8 mouse cellular contexts compared by ENCODE assay signal in genomic region chr2:92376300-92376699, GRCm38 (mm10). TPM values are rescaled to one million over a fixed set of nuclear protein-coding genes. Genes with fewer than 3 reads are reported as not detected.
DNase-seq lines count a peak whose midpoint lies in the region; ATAC-seq and TF ChIP-seq lines count a peak whose summit lies in the region.

No protein-coding gene starts in this region.

- peak overlapping the region; percentile 69; the same call in 1 of the 2 replicates for H3K9ac ChIP-seq in kidney, embryonic 16.5 days (replicated peaks; ENCODE audit: low read length)
- peak overlapping the region; percentile 90; the same call in 1 of the 2 replicates for H3K9ac ChIP-seq in hindbrain, embryonic 14.5 days
- H3K9ac ChIP-seq in midbrain, embryonic 14.5 days (replicated peaks; ENCODE audit: low read length): no peak overlapping the region

- peak overlapping the region; percentile 90 for H3K4me2 ChIP-seq in kidney, embryonic 16.5 days (replicated peaks; ENCODE audit: low read depth, low read length)
- H3K4me2 ChIP-seq in hindbrain, embryonic 14.5 days (replicated peaks): peak overlapping the region; percentile 73
- H3K4me2 ChIP-seq in midbrain, embryonic 14.5 days (ENCODE audit: low read length): peak overlapping the region; percentile 93

- TF ChIP-seq POLR2A in cortical plate, adult 2 months (IDR thresholded peaks at IDR 0.05; ENCODE audit: extremely low read depth, insufficient read depth, low read length): no peak

- H3K27ac ChIP-seq in kidney, embryonic 16.5 days (ENCODE audit: low read length): no peak overlapping the region
- no peak overlapping the region for H3K27ac ChIP-seq in cortical plate, adult 2 months (ENCODE audit: insufficient read depth, low read length)
- no peak overlapping the region for H3K27ac ChIP-seq in hindbrain, embryonic 14.5 days
- H3K27ac ChIP-seq in midbrain, embryonic 14.5 days (replicated peaks; ENCODE audit: low read depth, low read length): no peak overlapping the region

- intact Hi-C loops in left cerebral cortex, postnatal 36 days (cut with DNase I): no loop called here

- TF ChIP-seq CTCF in cortical plate, adult 2 months (IDR thresholded peaks at IDR 0.05; ENCODE audit: extremely low read depth, insufficient read depth, low read length): no peak

- H3K9me3 ChIP-seq in kidney, embryonic 16.5 days (ENCODE audit: low read length): no peaks in the 10 kb centered on the region
- H3K9me3 ChIP-seq in hindbrain, embryonic 14.5 days (ENCODE audit: control insufficient read depth, low read length): no peaks in the 10 kb centered on the region
- H3K9me3 ChIP-seq in midbrain, embryonic 14.5 days (ENCODE audit: control insufficient read depth, low read length): no peaks in the 10 kb centered on the region

- no peaks in the 10 kb centered on the region for H3K27me3 ChIP-seq in kidney, embryonic 16.5 days (ENCODE audit: insufficient read depth, low read length)
- peaks cover 2% of the 10 kb centered on the region for H3K27me3 ChIP-seq in hindbrain, embryonic 14.5 days (ENCODE audit: control insufficient read depth, insufficient read depth, low read length)
- peaks cover 2% of the 10 kb centered on the region; the same call in 1 of the 2 replicates for H3K27me3 ChIP-seq in midbrain, embryonic 14.5 days (ENCODE audit: control insufficient read depth, insufficient read depth, low read length)

- no peak for DNase-seq in kidney, postnatal 14 days
- DNase-seq in hindbrain, embryonic 14.5 days (ENCODE audit: low spot score): no peak
- no peak for DNase-seq in midbrain, embryonic 14.5 days
- no peak for DNase-seq in left cerebral cortex, postnatal 36 days (ENCODE audit: low spot score in 2 of 2)
- DNase-seq in cerebellum, postnatal 36 days: no peak

- ATAC-seq in kidney, embryonic 16.5 days (ENCODE audit: low FRiP score, low TSS enrichment): no peak
- ATAC-seq in hindbrain, embryonic 14.5 days (ENCODE audit: low FRiP score): no peak
- no peak for ATAC-seq in midbrain, embryonic 14.5 days (ENCODE audit: low FRiP score, low TSS enrichment)
- ATAC-seq in monocyte, adult 5-6 weeks (replicated peaks; ENCODE audit: insufficient number of reproducible peaks, low FRiP score, low TSS enrichment, poor library complexity, severe bottlenecking): no peak

- H3K36me3 ChIP-seq in kidney, embryonic 16.5 days (ENCODE audit: insufficient read depth, low read length): peaks cover 21% of the 10 kb centered on the region
- H3K36me3 ChIP-seq in hindbrain, embryonic 14.5 days (replicated peaks; ENCODE audit: control insufficient read depth, insufficient read depth): peaks cover 37% of the 10 kb centered on the region
- H3K36me3 ChIP-seq in midbrain, embryonic 14.5 days (ENCODE audit: control insufficient read depth, insufficient read depth, low read length): peaks cover 39% of the 10 kb centered on the region

- WGBS in kidney, embryonic 16.5 days: 81% methylated on average over 6 of the region's 6 CpGs
- 87% methylated on average over 6 of the region's 6 CpGs for WGBS in hindbrain, embryonic 14.5 days
- WGBS in midbrain, embryonic 14.5 days: 83% methylated on average over 6 of the region's 6 CpGs

- H3K4me1 ChIP-seq in kidney, embryonic 16.5 days (ENCODE audit: insufficient read depth, low read length): peaks cover 40% of the 10 kb centered on the region
- H3K4me1 ChIP-seq in cortical plate, adult 2 months (ENCODE audit: control insufficient read depth, insufficient read depth, low read length): peaks cover 5% of the 10 kb centered on the region
- peaks cover 35% of the 10 kb centered on the region for H3K4me1 ChIP-seq in hindbrain, embryonic 14.5 days (replicated peaks; ENCODE audit: control insufficient read depth, insufficient read depth, low read length)
- peaks cover 31% of the 10 kb centered on the region for H3K4me1 ChIP-seq in midbrain, embryonic 14.5 days (ENCODE audit: control insufficient read depth, insufficient read depth, low read length)

- H3K4me3 ChIP-seq in kidney, embryonic 16.5 days (ENCODE audit: low read length): peak overlapping the region; percentile 77
- peak overlapping the region; percentile 74 for H3K4me3 ChIP-seq in cortical plate, adult 2 months (ENCODE audit: insufficient read depth, low read length)
- H3K4me3 ChIP-seq in hindbrain, embryonic 14.5 days (replicated peaks; ENCODE audit: low read length): peak overlapping the region; percentile 75; the same call in 1 of the 2 replicates
- peak overlapping the region; percentile 72; the same call in 1 of the 2 replicates for H3K4me3 ChIP-seq in midbrain, embryonic 14.5 days (replicated peaks; ENCODE audit: low read depth, low read length)

RNA-seq across cellular contexts. Expression of gene Large2, which starts 1.6 kb away (rescaled TPM):
- 34.9 and 35.8 TPM in 2 replicates for polyA plus RNA-seq in kidney, embryonic 16.5 days (2015; fragmentation: Nextera tagmentation; extraction: Ambion mirVana)
- polyA plus RNA-seq in cortical plate, adult 2 months (2012; rRNA removed): 0.31 and 0.59 TPM in 2 replicates
- polyA plus RNA-seq in hindbrain, embryonic 14.5 days (2014; fragmentation: Nextera tagmentation; extraction: Ambion mirVana): 2.0 and 2.4 TPM in 2 replicates
- polyA plus RNA-seq in midbrain, embryonic 14.5 days (2014; fragmentation: Nextera tagmentation; extraction: Ambion mirVana): 1.5 and 1.6 TPM in 2 replicates
- total RNA-seq in left cerebral cortex, postnatal 36 days (2021): under 1 TPM; 0.47 to 0.97 TPM
- total RNA-seq in monocyte, adult 5-6 weeks (2017): not detected in 3 replicates

RNA-seq across cellular contexts. Expression of gene Pex16, which starts 1.8 kb away (rescaled TPM):
- polyA plus RNA-seq in kidney, embryonic 16.5 days (2015; fragmentation: Nextera tagmentation; extraction: Ambion mirVana): 29.8 and 35.7 TPM in 2 replicates
- 45.5 and 50.3 TPM in 2 replicates for polyA plus RNA-seq in cortical plate, adult 2 months (2012; rRNA removed)
- 32.7 TPM in 2 replicates for polyA plus RNA-seq in hindbrain, embryonic 14.5 days (2014; fragmentation: Nextera tagmentation; extraction: Ambion mirVana)
- polyA plus RNA-seq in midbrain, embryonic 14.5 days (2014; fragmentation: Nextera tagmentation; extraction: Ambion mirVana): 35.4 and 41.6 TPM in 2 replicates
- 10 to 100 TPM; 33.4 to 34.1 TPM for total RNA-seq in left cerebral cortex, postnatal 36 days (2021)
- 17.0 to 22.6 TPM (median 20.1 TPM) in 3 replicates for total RNA-seq in monocyte, adult 5-6 weeks (2017)

RNA-seq across cellular contexts. Expression of gene 1700029I15Rik, which starts 6.0 kb away (rescaled TPM):
- 3.1 and 4.4 TPM in 2 replicates for polyA plus RNA-seq in kidney, embryonic 16.5 days (2015; fragmentation: Nextera tagmentation; extraction: Ambion mirVana)
- polyA plus RNA-seq in cortical plate, adult 2 months (2012; rRNA removed): 4.2 and 4.4 TPM in 2 replicates
- polyA plus RNA-seq in hindbrain, embryonic 14.5 days (2014; fragmentation: Nextera tagmentation; extraction: Ambion mirVana): 2.9 and 4.2 TPM in 2 replicates
- polyA plus RNA-seq in midbrain, embryonic 14.5 days (2014; fragmentation: Nextera tagmentation; extraction: Ambion mirVana): 3.9 and 5.6 TPM in 2 replicates
- total RNA-seq in left cerebral cortex, postnatal 36 days (2021): 1 to 10 TPM; 3.6 to 4.2 TPM
- 1.6 to 6.7 TPM (median 4.8 TPM) in 3 replicates for total RNA-seq in monocyte, adult 5-6 weeks (2017)

RNA-seq across cellular contexts. Expression of gene Mapk8ip1, which starts 24.8 kb away (rescaled TPM):
- polyA plus RNA-seq in kidney, embryonic 16.5 days (2015; fragmentation: Nextera tagmentation; extraction: Ambion mirVana): 28.9 and 30.4 TPM in 2 replicates
- polyA plus RNA-seq in cortical plate, adult 2 months (2012; rRNA removed): 320 and 321 TPM in 2 replicates
- 68.8 and 74.5 TPM in 2 replicates for polyA plus RNA-seq in hindbrain, embryonic 14.5 days (2014; fragmentation: Nextera tagmentation; extraction: Ambion mirVana)
- polyA plus RNA-seq in midbrain, embryonic 14.5 days (2014; fragmentation: Nextera tagmentation; extraction: Ambion mirVana): 62.4 and 117 TPM in 2 replicates
- total RNA-seq in left cerebral cortex, postnatal 36 days (2021): 100 to 1,000 TPM; 344 to 389 TPM
- not detected in 3 replicates for total RNA-seq in monocyte, adult 5-6 weeks (2017)

RNA-seq across cellular contexts. Expression of gene Cry2, which starts 57.5 kb away (rescaled TPM):
- 21.7 and 24.5 TPM in 2 replicates for polyA plus RNA-seq in kidney, embryonic 16.5 days (2015; fragmentation: Nextera tagmentation; extraction: Ambion mirVana)
- 99.9 and 108 TPM in 2 replicates for polyA plus RNA-seq in cortical plate, adult 2 months (2012; rRNA removed)
- polyA plus RNA-seq in hindbrain, embryonic 14.5 days (2014; fragmentation: Nextera tagmentation; extraction: Ambion mirVana): 34.6 and 35.5 TPM in 2 replicates
- polyA plus RNA-seq in midbrain, embryonic 14.5 days (2014; fragmentation: Nextera tagmentation; extraction: Ambion mirVana): 33.3 and 33.9 TPM in 2 replicates
- total RNA-seq in left cerebral cortex, postnatal 36 days (2021): 100 to 1,000 TPM; 109 to 122 TPM
- total RNA-seq in monocyte, adult 5-6 weeks (2017): 4.2 to 10.6 TPM (median 7.3 TPM) in 3 replicates

Comparison
In these comparisons a context has a peak if more than half of its experiments do, and no peak if none do; other contexts are left out.
1. RNA of gene Large2, which starts 1.6 kb away (polyA plus RNA-seq): 34.9 to 35.8 TPM in kidney, embryonic 16.5 days; 2.0 to 2.4 TPM in hindbrain, embryonic 14.5 days, 1.5 to 1.6 TPM in midbrain, embryonic 14.5 days and 0.31 to 0.59 TPM in cortical plate, adult 2 months; every median in the first group is over 10 times any median in the second.
2. Peak in every context shown above with its lines, with median percentiles within 50 percentile points of each other: H3K4me2 ChIP-seq and H3K4me3 ChIP-seq.